Mouse (Mus musculus) heart, postnatal 36 days (tissue): ENCODE results near the gene Smim1. TPM values are rescaled to one million over a fixed set of nuclear protein-coding genes. Genes with fewer than 3 reads are reported as not detected.
A peak's percentile ranks its signal among the peaks of the same experiment; 100 is the strongest.

Experiments
- DNase-seq, 2 experiments: peaks; one replicate each; pipeline ENCODE4 v3.0.0; 2021 to 2022
- intact Hi-C: fragments of 180-260 bp; cut with DNase I; formaldehyde crosslinking; loops from one replicate; pipeline ENCODE4 v1.15.1; 2025
- total RNA-seq, 2 experiments: library from RNA; stranded (reverse); gene quantifications; 2 replicates each; pipeline ENCODE4 v1.2.3; 2021

Smim1 gene
- total RNA-seq, 2 experiments from 2014 or later = 5.9 to 7.0 TPM

GRCm38 (mm10) chr4:154022407-154022806 lies 3.6 kb downstream of the Smim1 start:
- DNase-seq = peak; percentile 38 to 41
- intact Hi-C loops = no loop called here

- no peak for DNase-seq
- intact Hi-C loops = no loop called here
These were observed 4.6 kb downstream of the Smim1 start for GRCm38 (mm10) chr4:154021432-154021831.

GRCm38 (mm10) chr4:154019571-154019970 lies 6.5 kb downstream of the Smim1 start:
- DNase-seq = peak in 1 of 2 experiments; percentile 50
- intact Hi-C loops = no loop called here

DNA sequence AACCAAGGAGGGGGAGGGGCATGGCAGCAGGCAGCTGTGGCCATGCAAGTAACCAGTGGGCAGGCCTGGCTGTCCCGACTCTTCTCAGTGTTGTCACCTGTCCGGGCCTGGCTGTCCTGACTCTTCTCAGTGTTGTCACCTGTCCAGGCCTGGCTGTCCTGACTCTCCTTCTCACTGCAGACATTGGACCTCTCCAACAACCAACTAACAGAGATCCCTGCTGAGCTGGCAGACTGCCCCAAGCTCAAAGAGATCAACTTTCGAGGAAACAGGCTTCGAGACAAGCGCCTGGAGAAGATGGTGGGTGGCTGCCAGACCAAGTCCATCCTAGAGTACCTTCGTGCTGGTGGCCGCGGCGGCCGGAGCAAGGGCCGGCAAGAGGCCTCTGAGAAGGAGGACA lies 10.6 kb downstream of the Smim1 start:
- DNase-seq = no peak
- intact Hi-C loops = no loop called here

DNA sequence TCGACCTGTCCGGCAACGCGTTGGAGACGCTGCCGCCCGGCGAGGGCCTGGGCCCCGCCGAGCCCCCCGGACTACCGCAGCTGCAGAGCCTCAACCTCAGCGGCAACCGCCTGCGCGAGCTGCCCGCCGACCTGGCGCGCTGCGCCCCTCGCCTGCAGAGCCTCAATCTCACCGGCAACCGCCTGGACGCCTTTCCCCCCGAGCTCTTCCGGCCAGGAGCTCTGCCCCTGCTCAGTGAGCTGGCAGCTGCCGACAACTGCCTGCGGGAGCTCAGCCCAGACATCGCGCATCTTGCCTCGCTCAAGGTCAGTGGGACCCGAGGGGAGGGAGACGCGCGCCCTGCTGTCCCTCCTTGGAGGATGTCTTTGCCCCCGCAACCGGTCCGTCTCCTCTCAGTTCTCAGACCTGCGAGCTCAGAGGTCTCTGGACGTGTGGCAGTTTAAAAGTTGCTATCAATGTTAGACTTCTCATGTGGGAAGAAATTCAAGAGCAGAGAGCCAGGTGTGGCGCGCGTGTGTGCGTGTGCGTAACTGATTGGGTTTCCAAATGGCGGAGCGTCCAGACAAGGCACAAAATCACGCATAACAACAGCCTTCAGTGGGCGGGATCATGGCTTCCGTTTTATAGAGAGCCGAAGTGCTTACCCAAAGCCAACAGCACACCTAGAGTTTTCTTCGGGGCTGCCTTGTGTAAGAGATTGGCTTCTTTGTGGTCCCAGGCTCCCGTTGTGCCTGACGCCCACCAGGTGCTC lies 13.7 kb downstream of the Smim1 start:
- DNase-seq = peak in 1 of 2 experiments; percentile 30
- intact Hi-C loops = no loop called here

DNA sequence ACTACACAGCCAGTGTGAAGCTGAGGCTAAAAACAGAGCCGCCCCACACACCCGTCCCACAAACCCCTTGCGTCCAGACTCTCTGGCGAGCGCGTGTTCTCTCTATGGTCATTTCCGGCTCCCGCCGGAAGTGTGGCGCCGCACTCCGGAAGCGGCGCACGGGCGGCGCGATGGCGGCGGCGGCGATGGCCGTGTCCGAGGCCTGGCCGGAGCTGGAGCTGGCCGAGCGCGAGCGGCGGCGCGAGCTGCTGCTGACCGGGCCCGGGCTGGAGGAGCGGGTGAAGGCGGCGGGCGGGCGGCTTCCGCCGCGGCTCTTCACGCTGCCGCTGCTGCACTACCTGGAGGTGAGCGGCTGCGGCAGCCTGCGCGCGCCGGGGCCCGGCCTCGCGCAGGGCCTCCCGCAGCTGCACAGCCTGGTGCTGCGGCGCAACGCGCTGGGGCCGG lies 14.4 kb downstream of the Smim1 start, which contains the start of gene Lrrc47:
TSS of gene Lrrc47 (plus strand) at position 86 of the 444 bp plus-strand sequence.
- intact Hi-C loops = loop anchor here (1.0 to 2.0 kb wide), 2 partner anchors 37 to 56 kb away; partner anchors contain the start of genes Cep104 and Dffb
- DNase-seq = peak; percentile 81 to 87

DNA sequence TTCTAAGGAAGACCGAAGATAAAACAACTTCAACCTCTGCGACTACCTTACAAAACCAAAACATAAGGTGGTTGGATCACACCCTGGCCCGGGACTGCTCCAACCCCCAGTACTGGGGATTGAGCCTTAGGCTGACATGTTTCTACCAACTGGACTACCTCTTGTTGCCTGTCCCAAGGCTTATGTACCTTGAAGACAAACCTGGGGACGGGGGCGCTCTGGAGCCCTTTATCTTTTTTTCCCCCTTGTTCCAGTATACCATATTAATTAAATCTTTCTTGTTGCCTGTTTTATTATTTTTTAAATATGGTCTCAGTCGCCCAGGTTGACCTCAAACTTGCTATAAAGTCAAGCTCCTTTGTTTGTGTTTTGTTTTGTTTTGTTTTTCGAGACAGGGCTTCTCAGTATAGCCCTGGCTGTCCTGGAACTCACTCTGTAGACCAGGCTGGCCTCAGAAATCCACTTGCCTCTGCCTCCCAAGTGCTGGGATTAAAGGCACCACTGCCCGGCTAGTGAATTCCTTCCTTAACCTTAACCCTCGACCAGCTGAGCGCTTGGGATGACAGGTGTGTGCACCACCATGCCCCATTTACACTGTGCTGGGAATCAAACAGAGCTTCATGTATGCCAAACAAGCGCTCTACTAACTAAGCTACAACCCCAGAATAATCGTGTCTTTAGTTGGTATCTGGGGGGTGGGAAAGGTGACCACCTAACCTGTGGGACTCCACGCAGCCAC lies 15.0 kb downstream of the Smim1 start:
- intact Hi-C loops = loop anchor here (1.0 to 2.0 kb wide), 2 partner anchors 36 to 56 kb away; partner anchors contain the start of genes Cep104 and Dffb
- no peak for DNase-seq

DNA sequence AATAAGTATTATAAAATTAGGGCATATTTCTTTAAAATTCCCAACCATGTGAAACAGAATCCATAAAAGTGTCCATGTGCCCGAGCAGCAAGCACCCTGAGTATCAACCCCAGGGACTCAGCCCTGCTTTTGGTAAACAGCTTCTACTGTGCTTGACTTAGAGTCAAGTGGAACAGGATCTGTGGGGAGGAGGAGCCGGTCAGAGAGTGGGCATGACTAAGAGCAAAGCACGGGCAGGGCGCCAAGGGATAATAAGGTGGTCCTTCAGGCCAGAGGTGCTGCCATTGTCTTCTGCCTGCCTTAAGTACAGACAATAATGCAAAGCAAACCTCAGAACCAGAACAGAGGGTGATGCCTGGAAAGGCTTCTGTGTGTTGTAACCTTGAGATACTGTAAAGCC lies 18.3 kb downstream of the Smim1 start:
- DNase-seq = no peak
- intact Hi-C loops = no loop called here

- DNase-seq = no peak
- intact Hi-C loops = no loop called here
These were observed 19.8 kb downstream of the Smim1 start for GRCm38 (mm10) chr4:154006264-154006663.

GRCm38 (mm10) chr4:154005488-154005887 lies 20.5 kb downstream of the Smim1 start:
- intact Hi-C loops = no loop called here

DNA sequence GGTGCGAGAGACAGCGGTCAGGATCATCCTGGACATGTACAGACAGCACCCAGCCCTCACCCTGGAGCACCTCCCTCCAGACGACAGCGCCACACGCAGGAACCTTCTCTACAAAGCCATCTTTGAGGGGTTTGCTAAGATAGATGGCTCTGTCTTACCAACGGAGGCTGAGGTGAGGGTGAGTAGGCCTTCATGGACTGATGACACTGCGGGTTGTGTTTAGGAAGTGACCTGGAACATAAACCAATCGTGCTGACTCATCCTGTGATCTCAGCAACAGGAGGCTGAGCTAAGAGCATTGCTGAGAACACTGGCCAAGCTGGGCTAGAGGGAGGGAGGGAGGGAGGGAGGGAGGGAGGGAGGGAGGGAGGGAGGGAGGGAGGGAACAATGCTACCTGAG lies 32.5 kb downstream of the Smim1 start:
- no peak for DNase-seq
- intact Hi-C loops = no loop called here

More at GRCm38 (mm10) chr4:154005488-154005887, 20.5 kb downstream of the Smim1 start:
- no peak for DNase-seq

- intact Hi-C loops = no loop called here
- DNase-seq = no peak
These were observed 33.3 kb downstream of the Smim1 start for GRCm38 (mm10) chr4:153992715-153993114.

DNA sequence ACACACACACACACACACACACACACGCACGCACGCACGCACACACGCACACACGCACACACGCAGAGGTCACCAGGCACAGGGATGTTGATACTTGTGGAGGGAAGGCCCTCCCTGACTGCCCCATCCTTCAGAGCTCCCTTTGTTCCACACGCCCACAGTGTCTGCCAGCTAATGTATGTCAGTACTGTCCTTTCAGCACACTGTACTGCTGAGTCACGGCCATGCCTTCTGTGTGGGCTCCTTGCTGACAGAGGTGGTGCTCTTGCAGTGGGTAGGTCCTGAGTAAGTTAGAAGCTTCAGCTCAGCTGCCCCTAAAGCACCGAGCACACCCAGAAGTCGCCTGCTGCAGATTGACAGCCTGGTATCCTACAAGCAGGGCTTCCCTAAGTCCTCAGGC lies 45.6 kb downstream of the Smim1 start:
- DNase-seq = no peak
- intact Hi-C loops = no loop called here

- DNase-seq = no peak
- intact Hi-C loops = no loop called here
These were observed 46.8 kb downstream of the Smim1 start for GRCm38 (mm10) chr4:153979243-153979642.

DNA sequence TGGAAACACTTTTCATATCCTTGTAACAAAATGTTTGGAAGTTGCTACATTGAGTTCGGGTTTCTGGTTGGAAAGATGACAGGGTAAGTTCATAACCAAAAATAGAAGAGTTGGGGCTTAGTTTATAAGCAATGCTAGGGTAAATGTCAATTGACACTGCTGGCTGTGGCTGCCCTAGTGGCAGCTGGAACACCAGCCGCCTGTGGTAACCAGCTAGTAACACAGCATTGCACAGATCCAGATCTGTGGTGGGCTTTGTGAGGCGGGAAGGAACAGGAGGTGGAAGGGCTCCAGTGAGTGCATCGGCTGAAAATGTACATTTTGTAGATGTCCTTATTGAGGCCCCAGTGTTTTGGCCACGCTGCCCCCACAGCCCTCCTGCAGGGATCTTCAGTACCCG lies 50.3 kb downstream of the Smim1 start:
- intact Hi-C loops = loop anchor here (2.0 kb wide), 1 partner anchor 35 kb away; the partner anchor contains the start of gene Lrrc47
- DNase-seq = no peak

DNA sequence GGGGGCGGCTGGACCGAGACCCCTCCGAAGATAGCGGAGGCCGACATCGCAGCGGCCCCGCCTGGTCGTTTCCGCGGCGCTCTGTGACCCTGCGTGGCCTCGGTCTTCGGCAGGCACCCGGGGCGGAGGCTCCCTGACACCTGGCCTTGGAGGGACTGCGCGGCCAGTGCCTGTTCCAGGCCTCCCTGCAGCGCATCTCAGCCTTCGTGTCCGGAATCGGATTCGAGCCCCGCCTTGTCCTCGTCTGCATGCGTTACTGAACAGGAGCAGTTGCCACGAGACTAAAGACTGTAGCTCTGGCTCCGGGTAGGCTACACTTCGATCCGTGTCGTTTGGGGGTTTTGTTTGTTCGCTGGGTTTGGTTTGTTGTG lies 50.8 kb downstream of the Smim1 start:
- no peak for DNase-seq
- intact Hi-C loops = loop anchor here (2.0 kb wide), 1 partner anchor 36 kb away; the partner anchor contains the start of gene Lrrc47

DNA sequence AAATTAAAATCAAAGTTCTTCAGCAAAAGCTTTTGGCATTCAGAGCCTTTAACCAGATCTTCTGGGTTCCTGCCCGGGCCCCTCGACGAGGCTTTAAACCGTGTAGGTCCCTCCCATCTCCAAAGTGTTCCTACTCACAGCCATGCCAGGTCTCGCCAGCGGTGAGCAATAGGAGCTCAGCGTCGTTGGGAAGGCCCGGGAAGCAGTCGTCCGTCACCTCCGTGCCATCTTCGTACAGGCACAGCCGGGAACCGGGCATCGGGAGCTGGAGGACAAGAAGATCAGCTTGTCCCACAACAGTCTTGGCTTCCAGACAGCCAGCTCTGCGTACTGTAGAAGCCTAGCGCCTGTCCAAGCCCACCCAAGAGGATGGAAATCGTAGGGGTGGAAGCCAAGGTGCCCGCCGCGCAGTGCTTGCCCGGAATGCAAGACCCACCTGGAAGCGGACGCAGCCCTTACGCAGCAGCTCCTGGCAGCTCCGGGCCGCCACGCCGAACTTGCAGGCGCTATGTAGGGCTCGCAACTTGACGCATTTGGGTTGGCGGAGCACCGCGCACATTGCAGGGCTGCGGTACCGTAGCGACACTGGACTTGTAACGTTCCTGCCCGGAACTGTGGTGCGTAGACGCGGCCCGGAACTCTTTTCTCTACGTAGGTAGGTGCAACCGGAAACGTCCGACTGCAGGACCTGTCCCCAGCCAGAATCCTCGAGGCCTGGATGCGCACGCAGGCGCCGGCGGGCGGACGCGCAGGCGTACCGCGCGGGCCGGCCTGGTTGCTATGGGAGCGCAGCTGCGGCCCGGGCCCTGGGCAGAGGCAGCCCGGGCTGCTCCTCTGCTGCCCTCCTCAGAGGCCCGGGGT lies 51.4 kb downstream of the Smim1 start, which contains the start of the genes Dffb and Cep104:
TSS of gene Dffb (minus strand) at position 696 of the 861 bp plus-strand sequence.
TSS of gene Cep104 (plus strand) at position 764 of the 861 bp plus-strand sequence.
- peak; percentile 95 to 96 for DNase-seq
- intact Hi-C loops = loop anchor here (2.0 kb wide), 1 partner anchor 36 kb away; the partner anchor contains the start of gene Lrrc47
